Mouse (Mus musculus) left cerebral cortex, adult 11 months (tissue): ENCODE measurements around the gene Rpl9-ps6.
A peak's percentile ranks its signal among the peaks of the same experiment; 100 is the strongest.
"Not testable (repeated sequence)": the region's sequence is repeated elsewhere in the genome, so short reads cannot be mapped to it uniquely, and the experiment has no call there.

Source experiments
- DNase-seq: peaks from one replicate; pipeline ENCODE4 v3.0.0; 2022; ENCODE audit warnings: low spot score

Rpl9-ps6 gene

DNA sequence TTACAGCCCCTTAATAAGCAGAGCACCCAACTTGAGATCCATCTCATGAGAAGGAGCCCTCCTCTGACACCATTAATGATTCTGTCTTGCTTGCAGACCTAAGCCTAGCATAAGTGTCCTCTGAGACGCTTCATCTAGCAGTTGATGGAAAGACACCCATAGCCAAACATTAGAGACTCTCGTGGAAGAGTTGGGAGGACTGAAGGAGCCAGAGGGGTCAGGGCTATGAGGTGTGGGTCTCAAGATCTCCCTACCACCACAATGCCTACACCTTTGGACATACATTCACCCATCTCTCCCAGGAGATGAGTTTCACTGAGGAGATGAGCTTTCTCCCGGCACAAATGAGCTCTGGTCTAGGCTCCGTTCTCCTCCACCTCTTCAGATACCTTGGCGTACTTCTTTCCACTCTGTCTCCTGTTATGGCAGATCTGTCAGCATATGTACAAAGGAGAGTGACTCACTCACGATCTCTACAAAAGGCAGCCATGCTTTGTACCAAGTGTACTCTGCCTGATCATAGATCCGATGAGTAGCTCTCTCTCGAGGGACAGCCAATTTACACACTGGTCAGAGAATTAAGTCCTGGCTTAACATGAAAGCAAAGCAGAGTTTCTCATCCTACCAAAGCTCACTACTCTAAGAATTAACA, 14.5 kb upstream of the Rpl9-ps6 start:
- no peak for DNase-seq

- no peak for DNase-seq
Measured at GRCm38 (mm10) chr19:32480255-32480654, 13.9 kb upstream of the Rpl9-ps6 start.

DNA sequence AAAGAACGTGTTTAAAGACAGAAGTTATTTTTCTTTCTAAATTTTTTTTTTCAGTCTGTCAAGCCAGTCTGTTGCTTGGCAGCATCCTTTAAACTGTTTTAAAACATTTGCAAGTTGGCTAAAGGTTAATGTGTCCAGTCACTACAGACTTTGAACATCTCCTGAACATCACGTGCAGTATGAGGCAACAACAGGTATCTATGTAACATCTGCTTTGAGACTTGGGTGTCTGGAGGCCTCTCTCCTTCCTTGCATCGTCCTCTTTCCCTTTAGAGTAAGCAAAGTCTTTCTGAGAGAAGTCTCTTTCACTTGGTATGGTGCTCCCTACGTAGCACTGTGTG, 10.3 kb upstream of the Rpl9-ps6 start:
- no peak for DNase-seq

DNA sequence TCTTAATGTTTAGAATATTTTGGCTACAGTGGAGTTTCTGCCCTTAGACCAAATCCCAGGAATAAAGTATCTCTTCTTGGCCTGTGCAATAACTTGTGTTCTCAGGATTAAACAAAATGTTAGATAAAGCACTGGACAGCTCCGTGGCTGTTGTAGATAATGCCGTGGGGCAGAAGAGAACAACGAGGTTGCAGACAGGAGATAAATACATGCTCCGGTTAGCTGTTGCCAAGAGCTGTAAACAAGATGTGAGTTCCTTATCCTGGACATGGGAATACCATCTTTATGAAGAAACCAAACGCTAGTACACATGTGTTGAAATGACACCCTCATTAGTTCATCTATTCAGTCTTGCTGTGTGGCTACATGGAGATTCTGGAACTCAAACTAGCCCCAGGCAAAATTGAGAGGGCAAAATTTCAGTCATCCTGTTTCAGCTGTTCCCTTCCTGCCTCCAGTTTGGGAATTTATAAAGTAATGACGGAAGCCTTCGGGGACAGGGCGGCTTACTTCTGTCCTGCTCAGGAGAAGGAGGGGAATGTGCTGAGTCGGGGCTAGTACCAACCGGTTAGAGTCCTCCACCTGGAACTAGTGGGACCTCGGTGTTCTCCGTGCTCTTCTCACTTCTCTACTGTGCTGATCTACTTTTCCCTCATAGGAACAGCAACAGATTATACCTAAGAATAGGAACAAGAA, 9.8 kb upstream of the Rpl9-ps6 start:
- no peak for DNase-seq

- no peak for DNase-seq
Measured at GRCm38 (mm10) chr19:32470570-32471263, 4.3 kb upstream of the Rpl9-ps6 start.

DNA sequence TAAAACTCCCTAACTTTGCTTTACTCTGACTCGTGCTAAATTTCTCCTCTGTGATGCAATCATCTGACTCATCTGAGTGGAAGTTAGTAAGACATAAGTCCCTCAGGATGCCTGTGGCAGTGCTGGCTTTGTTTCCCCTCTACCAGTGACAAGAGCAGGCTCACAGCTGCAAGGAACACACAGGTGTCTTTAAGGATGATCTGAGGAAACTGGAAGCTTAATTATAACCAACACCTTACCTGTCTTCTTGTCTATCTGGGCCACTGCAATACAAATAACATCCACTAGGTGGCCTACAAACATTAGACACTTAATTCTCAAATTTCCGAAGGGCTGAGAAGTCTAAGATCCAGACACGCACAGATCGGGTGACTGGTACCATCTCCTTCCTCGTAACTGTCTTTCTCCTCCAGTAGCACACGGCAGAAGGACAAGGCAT, 3.7 kb upstream of the Rpl9-ps6 start:
- peak; percentile 55 for DNase-seq

GRCm38 (mm10) chr19:32467325-32467724, 947 bp upstream of the Rpl9-ps6 start:
- no peak for DNase-seq

- DNase-seq, result no peak
Measured at GRCm38 (mm10) chr19:32465228-32465627, 1.1 kb downstream of the Rpl9-ps6 start.

DNA sequence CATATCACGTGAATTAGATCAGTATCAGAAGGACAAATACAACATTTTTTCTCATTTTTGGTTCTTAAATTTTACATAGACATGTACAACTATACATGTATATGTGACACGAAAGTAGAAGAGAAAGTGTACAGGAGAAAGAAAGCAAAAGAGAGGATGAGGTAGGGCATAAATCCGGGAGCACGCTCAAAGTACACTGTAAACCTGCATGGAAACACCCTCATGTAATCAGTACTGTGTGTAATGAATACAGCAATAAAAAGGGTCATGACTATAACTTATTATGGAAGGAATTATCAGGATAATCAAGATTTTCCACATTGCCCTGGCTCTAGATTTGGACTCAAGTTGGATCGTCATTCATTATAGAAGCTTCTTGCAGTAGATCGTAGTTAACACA, 3.3 kb downstream of the Rpl9-ps6 start:
- no peak for DNase-seq

DNA sequence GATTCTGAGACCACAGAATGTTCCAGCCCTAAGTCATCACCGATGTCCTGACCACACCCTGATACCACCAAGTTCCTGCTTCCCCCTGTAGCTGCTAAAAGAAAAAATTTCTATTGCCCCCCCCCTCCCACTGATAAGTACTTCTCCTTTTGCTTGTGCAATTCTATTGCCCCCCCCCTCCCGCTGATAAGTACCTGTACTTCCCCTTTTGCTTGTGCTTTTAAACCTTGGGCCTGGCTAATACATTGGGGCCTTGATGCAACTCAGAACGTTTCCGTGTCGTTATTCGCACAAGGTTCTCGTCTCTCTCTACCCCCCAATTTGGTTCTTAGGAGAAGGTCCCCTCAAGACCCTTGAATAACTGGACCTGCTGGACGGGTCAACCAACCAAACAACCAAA, 8.7 kb downstream of the Rpl9-ps6 start:
- DNase-seq, result not testable (repeated sequence)

GRCm38 (mm10) chr19:32456744-32457143, 9.6 kb downstream of the Rpl9-ps6 start:
- DNase-seq, result no peak

GRCm38 (mm10) chr19:32452231-32452630, 14.1 kb downstream of the Rpl9-ps6 start:
- peak; percentile 7 for DNase-seq

DNA sequence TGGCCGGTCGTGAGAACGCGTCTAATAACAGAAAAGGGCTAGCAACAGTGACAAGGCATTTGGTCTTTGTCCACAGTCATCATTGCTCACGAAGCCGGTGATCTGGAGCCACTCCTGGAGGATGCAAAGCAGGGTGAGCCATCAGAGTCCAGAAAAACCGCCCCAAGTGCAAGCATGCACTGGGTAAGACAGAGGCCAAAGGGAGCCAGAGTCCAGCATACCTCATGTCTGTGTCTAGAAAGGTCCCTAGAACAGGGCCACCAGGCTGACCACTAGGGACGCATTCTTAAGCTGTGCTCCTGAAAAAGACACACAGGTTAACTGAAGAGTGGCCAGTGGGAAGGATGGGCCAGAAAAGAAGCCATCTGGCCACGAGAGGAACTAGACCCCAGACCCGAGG, 17.4 kb downstream of the Rpl9-ps6 start:
- DNase-seq, result no peak

DNA sequence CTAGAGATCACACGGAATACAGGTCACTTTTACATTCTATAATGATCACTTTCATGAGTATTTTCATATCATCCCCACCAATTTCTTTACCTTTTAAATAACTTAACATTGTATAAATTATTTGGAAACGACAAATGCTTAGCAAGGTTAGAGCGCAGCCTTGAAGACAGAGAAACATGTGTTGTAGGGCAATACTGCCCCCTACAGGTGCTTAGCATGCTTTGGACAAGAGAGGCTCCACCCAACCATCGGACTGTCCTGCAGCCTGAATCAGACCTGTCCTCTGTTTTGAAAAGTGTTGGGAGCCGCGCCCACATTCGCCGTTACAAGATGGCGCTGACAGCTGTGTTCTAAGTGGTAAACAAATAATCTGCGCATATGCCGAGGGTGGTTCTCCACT, 24.8 kb downstream of the Rpl9-ps6 start:
- DNase-seq, result no peak

GRCm38 (mm10) chr19:32439356-32439755, 27.0 kb downstream of the Rpl9-ps6 start:
- DNase-seq, result no peak

DNA sequence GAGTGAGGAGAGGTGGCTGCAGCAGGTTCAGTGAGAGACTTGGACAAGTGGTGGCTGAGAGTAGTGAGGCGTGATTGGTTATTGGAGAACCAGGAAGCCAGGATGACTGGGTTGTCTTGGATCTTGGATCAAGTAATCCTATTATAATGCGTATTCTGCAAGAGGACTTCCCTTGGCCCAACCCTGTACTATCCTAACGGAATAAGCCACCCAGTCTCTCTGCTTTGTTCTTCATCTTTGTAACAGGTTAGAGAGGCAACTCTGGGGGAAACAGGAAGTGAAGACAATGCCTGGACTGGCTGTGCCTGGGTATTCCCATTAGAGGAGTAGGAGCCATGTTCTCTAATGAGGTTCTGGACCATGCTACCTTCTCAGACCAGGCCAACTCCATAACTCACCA, 40.5 kb downstream of the Rpl9-ps6 start:
- no peak for DNase-seq

GRCm38 (mm10) chr19:32424706-32425105, 41.7 kb downstream of the Rpl9-ps6 start:
- no peak for DNase-seq

- DNase-seq, result no peak
Measured at GRCm38 (mm10) chr19:32419069-32419468, 47.3 kb downstream of the Rpl9-ps6 start.

DNA sequence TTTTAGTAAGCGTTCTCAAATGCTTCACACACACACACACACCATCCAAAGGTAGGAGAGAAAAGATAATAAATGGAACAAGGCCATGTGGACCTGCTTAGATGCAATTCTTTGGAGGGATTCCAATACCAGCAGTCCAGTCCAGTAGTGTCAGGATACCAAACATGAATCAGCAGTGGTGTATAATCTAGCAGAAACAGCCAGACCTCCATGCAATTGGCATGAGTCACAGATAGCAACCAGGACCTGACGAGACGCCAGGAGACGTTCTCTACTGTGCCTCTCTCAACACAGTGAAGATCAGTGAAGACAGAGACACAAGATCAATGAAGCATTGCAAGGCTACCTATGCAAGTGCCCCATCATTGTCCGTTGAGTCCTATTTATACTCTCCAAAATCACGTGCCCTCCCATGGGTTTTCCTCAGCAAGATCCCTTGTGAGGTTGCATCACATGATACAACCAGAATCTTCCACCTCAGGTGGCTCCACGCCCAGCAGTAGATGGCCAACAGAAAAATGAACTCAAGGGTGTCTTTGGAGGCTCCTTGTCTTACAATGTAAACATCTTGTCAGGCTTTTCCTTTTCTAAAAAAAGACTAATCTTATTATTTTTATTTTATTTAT, 49.6 kb downstream of the Rpl9-ps6 start:
- DNase-seq, result no peak
